Mouse (Mus musculus) C2C12 (cell line): ENCODE results near the gene Hyal3. TPM values are rescaled to one million over a fixed set of nuclear protein-coding genes. Genes with fewer than 3 reads are reported as not detected.

Experiments
- H3K27me3 ChIP-seq: one replicate; pipeline ENCODE4 v1.6.1; 2011; ENCODE audit not compliant: control insufficient read depth, insufficient read depth, insufficient read length
- H3K36me3 ChIP-seq: one replicate; pipeline ENCODE4 v1.6.1; 2011; ENCODE audit not compliant: control insufficient read depth, insufficient read depth
- H3K4me3 ChIP-seq: one replicate; pipeline ENCODE4 v1.5.1; 2011; ENCODE audit warnings: mild to moderate bottlenecking, control low read depth; ENCODE audit not compliant: poor library complexity, insufficient read depth, severe bottlenecking
- H3K79me2 ChIP-seq: one replicate; pipeline ENCODE4 v1.6.1; 2011; ENCODE audit not compliant: control insufficient read depth, insufficient read depth
- H3K79me3 ChIP-seq: one replicate; pipeline ENCODE4 v1.6.1; 2011; ENCODE audit warnings: low read depth, control low read depth
- H3ac ChIP-seq: one replicate; pipeline ENCODE3; 2011; ENCODE audit warnings: low read depth; ENCODE audit not compliant: control insufficient read depth, insufficient read length
- CEBPB ChIP-seq: IDR thresholded peaks from one replicate; pipeline ENCODE4 v1.6.1; 2011; ENCODE audit warnings: low read depth, mild to moderate bottlenecking, control low read depth, moderate library complexity
- CTCF ChIP-seq: IDR thresholded peaks from one replicate; pipeline ENCODE4 v1.5.1; 2011; ENCODE audit not compliant: control insufficient read depth, insufficient read depth, insufficient read length
- FOSL1 ChIP-seq: IDR thresholded peaks from one replicate; pipeline ENCODE4 v1.8.0; 2011; ENCODE audit warnings: mild to moderate bottlenecking, low read length; ENCODE audit not compliant: poor library complexity, insufficient read depth, severe bottlenecking
- MAX ChIP-seq: IDR thresholded peaks from one replicate; pipeline ENCODE4 v1.6.1; 2011; ENCODE audit warnings: mild to moderate bottlenecking, control low read depth
- MYOD1 ChIP-seq: IDR thresholded peaks from one replicate; pipeline ENCODE4 v1.6.1; 2011; ENCODE audit warnings: low read depth; ENCODE audit not compliant: control insufficient read depth, insufficient read length
- MYOG ChIP-seq: IDR thresholded peaks from one replicate; pipeline ENCODE4 v1.6.1; 2011; ENCODE audit not compliant: control insufficient read depth, insufficient read length; ENCODE audit errors: extremely low read depth
- USF1 ChIP-seq: IDR thresholded peaks from one replicate; pipeline ENCODE4 v1.6.1; 2011; ENCODE audit warnings: low read depth, mild to moderate bottlenecking, control low read depth, moderate library complexity
- polyA plus RNA-seq: library from polyadenylated mRNA; unstranded; fragments of >200 nt; fragmentation: generic; extraction: Trizol; gene quantifications from one replicate; pipeline ENCODE4 v1.2.1, GENCODE M21; 2012; ENCODE audit warnings: missing spikeins

The Hyal3 gene
- polyA plus RNA-seq, 1 experiment: 0.28 TPM

DNA sequence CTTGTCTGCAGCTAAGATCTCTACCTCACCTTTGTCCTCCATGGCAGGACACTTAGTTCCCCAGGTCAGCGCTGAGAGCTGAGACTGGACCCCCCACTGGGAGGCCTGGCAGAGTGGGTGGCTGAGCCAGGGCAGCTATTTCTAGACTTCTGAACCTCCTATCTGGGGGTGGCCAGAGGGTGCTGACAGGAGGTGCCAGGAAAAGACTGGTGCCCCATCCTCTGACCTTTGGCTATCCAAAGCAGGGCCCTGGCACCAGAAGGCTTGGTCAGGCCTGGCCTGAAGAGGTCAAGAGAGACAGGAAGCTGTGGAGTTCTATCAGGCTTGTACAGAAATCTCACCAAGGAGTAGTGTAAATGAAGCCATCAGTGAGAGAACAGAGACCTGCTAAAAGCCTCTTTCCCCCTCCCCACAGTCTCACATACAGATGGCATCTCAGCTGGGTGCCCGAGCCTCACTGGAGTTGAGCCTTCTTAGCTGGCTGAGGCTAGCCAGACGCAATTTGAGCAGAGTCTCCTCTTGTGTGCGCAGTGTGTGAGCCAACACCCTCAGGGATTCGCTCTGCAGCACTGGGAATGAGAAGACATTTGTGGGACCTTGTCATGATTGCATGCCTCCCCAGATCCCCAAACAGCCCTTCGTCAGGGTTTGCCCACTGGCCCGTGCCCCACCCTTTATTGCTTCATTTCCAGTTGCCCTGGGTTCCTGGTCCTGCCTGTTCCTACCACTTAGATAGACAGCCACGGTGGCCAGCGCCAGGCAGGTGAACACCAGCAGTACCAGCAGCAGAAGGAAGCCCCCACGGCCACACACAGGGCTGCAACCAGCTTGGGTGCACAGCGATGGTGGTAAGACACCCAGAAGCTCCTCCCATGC, 12.7 kb downstream of the Hyal3 start:
- Histone ChIP-seq H3K27me3 (no peaks in the 10 kb centered on the region), H3K79me2 (peaks cover 27% of the 10 kb centered on the region), H3K4me3 (no peak overlapping the region), H3K36me3 (peaks cover 34% of the 10 kb centered on the region), H3K79me3 (peaks cover 17% of the 10 kb centered on the region), H3ac (no peak overlapping the region)
- TF ChIP-seq MYOD1 (no peak), MAX (no peak), FOSL1 (no peak), CTCF (no peak), USF1 (no peak), CEBPB (no peak), MYOG (no peak)

GRCm38 (mm10) chr9:107594281-107595062, 13.9 kb downstream of the Hyal3 start:
- no peak overlapping the region for H3K4me3 ChIP-seq
- peaks cover 16% of the 10 kb centered on the region for H3K79me2 ChIP-seq
- no peaks in the 10 kb centered on the region for H3K27me3 ChIP-seq
- TF ChIP-seq CEBPB (no peak), MYOG (no peak), FOSL1 (no peak), MAX (no peak), USF1 (no peak), CTCF (no peak), MYOD1 (no peak)
- peaks cover 30% of the 10 kb centered on the region for H3K36me3 ChIP-seq
- H3ac ChIP-seq: no peak overlapping the region
- H3K79me3 ChIP-seq: peaks cover 8% of the 10 kb centered on the region

DNA sequence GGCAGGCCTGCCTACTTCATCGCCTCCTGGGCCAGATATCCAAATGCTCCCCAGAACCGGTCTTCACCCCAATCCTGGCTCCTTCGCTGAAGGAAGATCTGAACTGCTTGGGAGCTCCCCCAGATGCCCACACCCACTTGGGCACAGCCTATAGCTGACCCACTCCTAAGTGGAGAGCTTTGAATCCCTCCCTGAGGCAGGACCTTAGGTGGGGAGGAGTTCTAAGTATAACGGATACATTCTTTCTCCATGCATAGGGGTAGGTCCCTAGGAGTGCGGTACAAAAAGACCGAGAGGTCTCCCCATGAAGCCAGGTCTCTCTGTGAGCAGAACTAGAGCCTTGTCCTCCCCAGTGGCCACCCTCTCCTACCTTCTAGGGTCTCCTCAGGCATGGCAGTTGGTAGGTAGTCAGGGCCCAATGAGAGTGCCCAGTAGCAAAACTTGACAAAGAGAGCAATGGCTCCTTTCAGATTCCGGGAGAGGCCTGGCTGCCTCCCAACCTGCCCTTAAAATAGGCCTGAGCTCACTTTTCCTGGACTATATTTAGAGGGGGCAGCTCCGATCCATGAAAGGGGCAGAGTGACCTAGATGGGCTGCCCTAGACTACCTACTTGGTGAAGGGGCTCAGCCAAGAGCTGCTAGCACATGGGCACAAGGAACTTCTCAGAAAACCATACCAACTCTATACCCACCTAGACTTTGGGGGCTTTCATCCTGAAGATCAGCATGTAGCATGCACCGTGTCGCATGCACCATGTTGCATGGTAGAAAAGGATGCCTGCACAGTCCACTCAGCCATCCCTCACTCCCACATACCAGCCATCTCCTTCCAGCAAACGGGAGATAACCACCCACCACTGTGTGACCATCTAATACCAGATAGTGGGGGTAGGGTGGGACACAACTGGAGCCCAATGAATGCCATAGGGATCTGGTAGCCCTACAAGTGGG, 16.3 kb downstream of the Hyal3 start:
- Histone ChIP-seq H3K4me3 (no peak overlapping the region), H3K79me3 (no peaks in the 10 kb centered on the region), H3K27me3 (no peaks in the 10 kb centered on the region), H3K36me3 (peaks cover 11% of the 10 kb centered on the region), H3ac (no peak overlapping the region), H3K79me2 (no peaks in the 10 kb centered on the region)
- TF ChIP-seq MYOG: no peak
- no peak for TF ChIP-seq USF1
- no peak for TF ChIP-seq MYOD1
- no peak for TF ChIP-seq CTCF
- TF ChIP-seq FOSL1: no peak
- TF ChIP-seq MAX: no peak

DNA sequence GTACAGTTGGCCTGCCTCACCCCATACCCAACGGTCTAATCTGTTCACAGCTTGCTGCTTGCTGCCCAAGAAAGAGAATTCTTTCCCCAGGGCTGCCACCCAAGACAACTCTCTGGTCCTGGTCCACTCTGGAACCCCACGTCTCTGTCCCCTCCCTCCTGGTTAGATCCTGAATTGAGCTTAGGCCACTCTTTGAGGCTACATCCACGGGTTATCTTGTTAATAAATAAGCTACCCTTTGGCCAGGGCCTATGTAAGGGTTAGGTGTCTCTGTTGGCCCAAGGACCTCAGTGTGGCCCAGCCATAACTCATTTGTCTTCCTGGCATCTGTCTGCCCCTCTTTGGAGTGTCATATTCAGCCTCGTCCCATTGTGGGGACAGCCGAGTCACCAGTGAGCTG, 17.8 kb downstream of the Hyal3 start:
- TF ChIP-seq MYOD1 (no peak), CEBPB (no peak), FOSL1 (no peak), MYOG (no peak), CTCF (no peak), USF1 (no peak), MAX (no peak)
- H3K79me2 ChIP-seq: no peaks in the 10 kb centered on the region
- no peak overlapping the region for H3K4me3 ChIP-seq
- H3K36me3 ChIP-seq: peaks cover 2% of the 10 kb centered on the region
- no peaks in the 10 kb centered on the region for H3K79me3 ChIP-seq
- no peaks in the 10 kb centered on the region for H3K27me3 ChIP-seq
- H3ac ChIP-seq: no peak overlapping the region

DNA sequence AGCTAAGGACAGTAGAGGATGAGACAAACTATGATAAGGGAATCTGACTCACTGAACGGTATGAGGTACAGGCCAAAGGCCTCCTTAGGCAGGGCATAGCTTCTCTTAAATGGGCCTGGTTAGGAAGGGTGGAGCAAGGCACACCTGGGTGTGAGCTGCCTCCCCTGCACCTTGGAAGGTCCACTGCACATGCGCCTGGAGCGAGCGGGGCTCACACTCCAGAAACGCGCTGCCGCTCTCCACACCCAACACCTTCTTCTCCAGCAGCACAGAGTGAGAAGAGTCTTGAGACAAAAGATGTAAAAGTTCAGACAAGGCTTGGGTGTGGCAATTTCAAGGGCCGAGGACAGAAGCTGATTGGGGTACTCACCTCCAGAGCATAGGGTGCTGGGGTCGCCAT, 18.8 kb downstream of the Hyal3 start:
- Histone ChIP-seq H3K4me3 (no peak overlapping the region), H3ac (no peak overlapping the region)
- no peak for TF ChIP-seq MYOG

More for the DNA sequence above, 18.8 kb downstream of the Hyal3 start:
- Histone ChIP-seq H3K79me2 (no peaks in the 10 kb centered on the region), H3K36me3 (no peaks in the 10 kb centered on the region), H3K27me3 (no peaks in the 10 kb centered on the region), H3K79me3 (no peaks in the 10 kb centered on the region)
